Mouse (Mus musculus) lung, postnatal 25 days (tissue): ENCODE measurements around the gene Ghrl.

Experiments
- DNase-seq: peaks from one replicate; pipeline ENCODE4 v3.0.0; 2022; ENCODE audit warnings: low spot score

Ghrl gene

GRCm38 (mm10) chr6:113668287-113669154 is 51.2 kb downstream of the Ghrl start:
- DNase-seq, result peak; percentile 68

DNA sequence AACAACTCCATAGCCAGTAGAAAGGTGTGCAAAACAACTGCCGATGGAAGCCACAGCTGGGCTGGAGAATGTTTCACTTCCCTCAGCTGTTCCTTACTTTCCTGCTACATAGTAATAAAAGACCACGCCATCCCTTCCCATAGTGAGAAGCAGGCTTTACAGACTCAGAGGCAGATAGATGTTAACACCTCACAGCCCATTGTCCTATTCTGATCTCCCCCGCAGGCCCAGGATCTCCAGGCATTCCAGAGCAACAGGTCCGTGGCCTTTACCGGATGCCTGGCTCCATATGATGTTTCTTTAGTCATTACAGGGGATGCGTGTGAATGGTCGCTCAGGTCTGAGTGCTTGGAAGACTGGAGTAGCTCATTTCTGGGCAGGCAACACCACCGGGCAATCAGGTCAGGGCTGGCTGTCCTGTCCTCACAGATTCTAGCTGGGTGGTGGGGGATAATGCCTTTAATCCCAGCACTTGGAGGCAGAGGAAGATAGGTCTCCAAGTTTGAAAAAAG is 52.0 kb downstream of the Ghrl start:
- no peak for DNase-seq
